Mouse (Mus musculus) liver, embryonic 15.5 days (tissue): ENCODE results near the gene Clps. TPM values are rescaled to one million over a fixed set of nuclear protein-coding genes. Genes with fewer than 3 reads are reported as not detected.

Experiments
- ATAC-seq: fragments of 200-750 bp; cut with Nextera tagmentation; 2 replicates; pipeline ENCODE4 v1.8.0; 2017; ENCODE audit warnings: moderate number of reproducible peaks, mild to moderate bottlenecking, moderate library complexity; ENCODE audit not compliant: insufficient read depth
- H3K27ac ChIP-seq: fragments of 300-500 bp; sonication (generic); replicated peaks from 2 replicates; pipeline ENCODE4 v1.5.1; 2015; ENCODE audit warnings: mild to moderate bottlenecking, inconsistent platforms
- H3K27me3 ChIP-seq: fragments of 300-500 bp; sonication (generic); 2 replicates; pipeline ENCODE4 v1.6.1; 2015; ENCODE audit warnings: mild to moderate bottlenecking, inconsistent platforms
- H3K36me3 ChIP-seq: fragments of 300-500 bp; sonication (generic); replicated peaks from 2 replicates; pipeline ENCODE4 v1.6.1; 2015; ENCODE audit warnings: moderate library complexity, mild to moderate bottlenecking, inconsistent platforms
- H3K4me1 ChIP-seq: fragments of 300-500 bp; sonication (generic); replicated peaks from 2 replicates; pipeline ENCODE4 v1.6.1; 2015; ENCODE audit warnings: inconsistent platforms
- H3K4me2 ChIP-seq: fragments of 300-500 bp; sonication (generic); 2 replicates; pipeline ENCODE4 v1.6.1; 2015; ENCODE audit warnings: moderate library complexity, mild to moderate bottlenecking, inconsistent platforms
- H3K4me3 ChIP-seq: fragments of 300-500 bp; sonication (generic); replicated peaks from 2 replicates; pipeline ENCODE4 v1.5.1; 2015; ENCODE audit warnings: mild to moderate bottlenecking, inconsistent platforms
- H3K9ac ChIP-seq: fragments of 300-500 bp; sonication (generic); 2 replicates; pipeline ENCODE4 v1.6.1; 2015; ENCODE audit warnings: moderate library complexity, mild to moderate bottlenecking, inconsistent platforms
- H3K9me3 ChIP-seq: fragments of 300-500 bp; sonication (generic); replicated peaks from 2 replicates; pipeline ENCODE4 v1.6.1; 2016; ENCODE audit warnings: inconsistent platforms
- WGBS: fragments of 180-500 bp; shearing (Covaris S2); methylation state at CpG from one replicate; pipeline ENCODE4 v1.1.7; 2015; ENCODE audit warnings: mixed read lengths; ENCODE audit not compliant: insufficient replicate concordance; 5-methylcytosine and 5-hydroxymethylcytosine counted together
- polyA plus RNA-seq: library from polyadenylated mRNA; unstranded; fragments of >200 nt; fragmentation: Nextera tagmentation; extraction: Ambion mirVana; gene quantifications from 2 replicates; pipeline ENCODE4 v1.2.1, GENCODE M21; 2015

Clps gene
- polyA plus RNA-seq, 1 experiment from 2014 or later = 4.2 TPM

- Histone ChIP-seq H3K4me1 (peaks cover 48% of the 10 kb centered on the region), H3K27me3 (peaks cover 60% of the 10 kb centered on the region), H3K9me3 (no peaks in the 10 kb centered on the region), H3K4me3 (peak within 1 kb of the TSS; percentile 50), H3K9ac (peak within 1 kb of the TSS; percentile 37; the same call in 1 of the 2 replicates), H3K4me2 (peak within 1 kb of the TSS; percentile 65), H3K36me3 (no peaks in the 10 kb centered on the region), H3K27ac (peak within 1 kb of the TSS; percentile 74)
- 15% methylated on average over 16 of the region's 16 CpGs for WGBS
- no peak for ATAC-seq
Observed at GRCm38 (mm10) chr17:28517441-28517955, 43.1 kb downstream of the Clps start, which contains the start of gene Fkbp5. TSS of gene Fkbp5 (minus strand) at chr17:28517527.

GRCm38 (mm10) chr17:28516881-28517280, 43.7 kb downstream of the Clps start:
- Histone ChIP-seq H3K4me1 (peaks cover 48% of the 10 kb centered on the region), H3K9ac (no peak overlapping the region), H3K4me2 (no peak overlapping the region), H3K9me3 (no peaks in the 10 kb centered on the region), H3K27ac (no peak overlapping the region), H3K27me3 (peaks cover 54% of the 10 kb centered on the region), H3K4me3 (no peak overlapping the region), H3K36me3 (no peaks in the 10 kb centered on the region)
- 44% methylated on average over 4 of the region's 4 CpGs for WGBS
- no peak for ATAC-seq

GRCm38 (mm10) chr17:28515431-28516341, 44.9 kb downstream of the Clps start:
- H3K27ac ChIP-seq = no peak overlapping the region
- no peak overlapping the region for H3K4me3 ChIP-seq
- no peaks in the 10 kb centered on the region for H3K36me3 ChIP-seq
- H3K4me1 ChIP-seq = peaks cover 50% of the 10 kb centered on the region
- 42% methylated on average over 10 of the region's 10 CpGs for WGBS
- no peak for ATAC-seq
- H3K9ac ChIP-seq = no peak overlapping the region
- H3K27me3 ChIP-seq = peaks cover 48% of the 10 kb centered on the region
- no peak overlapping the region for H3K4me2 ChIP-seq
- no peaks in the 10 kb centered on the region for H3K9me3 ChIP-seq

- Histone ChIP-seq H3K4me2 (no peak overlapping the region), H3K9me3 (no peaks in the 10 kb centered on the region), H3K27me3 (peaks cover 49% of the 10 kb centered on the region), H3K9ac (no peak overlapping the region), H3K4me1 (peaks cover 56% of the 10 kb centered on the region), H3K36me3 (no peaks in the 10 kb centered on the region), H3K27ac (peak overlapping the region; percentile 66; the same call in 1 of the 2 replicates), H3K4me3 (no peak overlapping the region)
- 50% methylated on average over 5 of the region's 5 CpGs for WGBS
- ATAC-seq = no peak
Observed at GRCm38 (mm10) chr17:28514555-28514954, 46.0 kb downstream of the Clps start.

GRCm38 (mm10) chr17:28513844-28514243, 46.7 kb downstream of the Clps start:
- H3K4me2 ChIP-seq = 0 out of 2 replicates have a peak overlapping the region, but pooled peaks have one; percentile 1
- H3K27ac ChIP-seq = peak overlapping the region; percentile 66
- peaks cover 50% of the 10 kb centered on the region for H3K4me1 ChIP-seq
- H3K9me3 ChIP-seq = no peaks in the 10 kb centered on the region
- no peak for ATAC-seq
- 21% methylated on average over 7 of the region's 7 CpGs for WGBS
- no peak overlapping the region for H3K4me3 ChIP-seq
- peaks cover 43% of the 10 kb centered on the region for H3K27me3 ChIP-seq
- H3K9ac ChIP-seq = no peak overlapping the region
- no peaks in the 10 kb centered on the region for H3K36me3 ChIP-seq

GRCm38 (mm10) chr17:28513337-28513736, 47.2 kb downstream of the Clps start:
- H3K9me3 ChIP-seq = no peaks in the 10 kb centered on the region
- H3K4me1 ChIP-seq = peaks cover 46% of the 10 kb centered on the region
- WGBS = 26% methylated on average over 1 of the region's 1 CpGs
- H3K36me3 ChIP-seq = no peaks in the 10 kb centered on the region
- H3K9ac ChIP-seq = no peak overlapping the region
- H3K27ac ChIP-seq = peak overlapping the region; percentile 66
- no peak for ATAC-seq
- H3K4me2 ChIP-seq = no peak overlapping the region
- H3K4me3 ChIP-seq = no peak overlapping the region
- H3K27me3 ChIP-seq = peaks cover 38% of the 10 kb centered on the region

GRCm38 (mm10) chr17:28512696-28513095, 47.9 kb downstream of the Clps start:
- no peak overlapping the region for H3K9ac ChIP-seq
- no peaks in the 10 kb centered on the region for H3K36me3 ChIP-seq
- H3K4me1 ChIP-seq = peaks cover 41% of the 10 kb centered on the region
- no peak overlapping the region for H3K4me3 ChIP-seq
- H3K27me3 ChIP-seq = peaks cover 32% of the 10 kb centered on the region
- ATAC-seq = peak; percentile 60
- peak overlapping the region; percentile 66 for H3K27ac ChIP-seq
- no peaks in the 10 kb centered on the region for H3K9me3 ChIP-seq
- H3K4me2 ChIP-seq = no peak overlapping the region
- 59% methylated on average over 6 of the region's 6 CpGs for WGBS

- WGBS = 19% methylated on average over 9 of the region's 9 CpGs
- Histone ChIP-seq H3K9ac (no peak overlapping the region), H3K9me3 (no peaks in the 10 kb centered on the region), H3K36me3 (no peaks in the 10 kb centered on the region), H3K4me1 (peaks cover 37% of the 10 kb centered on the region), H3K27ac (peak overlapping the region; percentile 66), H3K4me2 (no peak overlapping the region), H3K27me3 (peaks cover 24% of the 10 kb centered on the region), H3K4me3 (no peak overlapping the region)
- ATAC-seq = no peak
Observed at GRCm38 (mm10) chr17:28511616-28512541, 48.7 kb downstream of the Clps start.

- no peak overlapping the region for H3K9ac ChIP-seq
- no peak overlapping the region for H3K4me3 ChIP-seq
- ATAC-seq = no peak
Observed at GRCm38 (mm10) chr17:28510445-28511342, 49.9 kb downstream of the Clps start.

More at GRCm38 (mm10) chr17:28510445-28511342, 49.9 kb downstream of the Clps start:
- H3K27me3 ChIP-seq = peaks cover 13% of the 10 kb centered on the region
- WGBS = 5% methylated on average over 28 of the region's 28 CpGs
- peaks cover 33% of the 10 kb centered on the region for H3K4me1 ChIP-seq
- H3K4me2 ChIP-seq = peak overlapping the region; percentile 41; the same call in 1 of the 2 replicates
- no peaks in the 10 kb centered on the region for H3K9me3 ChIP-seq
- H3K36me3 ChIP-seq = no peaks in the 10 kb centered on the region
- no peak overlapping the region for H3K27ac ChIP-seq
